Mouse (Mus musculus) right cerebral cortex, adult 18-20 months (tissue): ENCODE data around the gene Gpalpp1.
A peak's percentile ranks its signal among the peaks of the same experiment; 100 is the strongest.

Source experiments
- DNase-seq: peaks from one replicate; pipeline ENCODE4 v3.0.0; 2022; ENCODE audit warnings: mixed read lengths

Gene Gpalpp1

GRCm38 (mm10) chr14:76097815-76098214 lies 12.7 kb downstream of the Gpalpp1 start:
- no peak for DNase-seq

- no peak for DNase-seq
These were observed 13.3 kb downstream of the Gpalpp1 start for GRCm38 (mm10) chr14:76097244-76097643.

DNA sequence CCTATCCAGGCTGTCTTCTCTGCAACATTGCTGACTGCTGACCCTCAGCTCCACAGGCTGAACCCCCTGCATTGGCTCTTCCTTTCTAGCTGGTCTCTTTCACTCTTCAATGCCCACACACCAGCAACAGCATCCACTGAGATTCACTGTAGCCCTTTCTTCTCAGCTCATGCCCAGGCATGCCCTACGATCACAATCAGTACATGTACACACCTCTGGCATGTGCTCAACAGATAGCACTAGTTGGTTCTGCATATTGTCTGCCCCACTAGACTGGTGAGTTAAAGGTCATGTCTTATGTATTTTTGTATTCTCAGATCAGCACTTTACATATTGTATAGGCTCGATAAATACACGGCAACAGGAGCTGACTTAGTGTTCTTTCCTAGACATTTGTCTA lies 26.4 kb downstream of the Gpalpp1 start:
- no peak for DNase-seq

- DNase-seq: no peak
These were observed 28.4 kb downstream of the Gpalpp1 start for GRCm38 (mm10) chr14:76082086-76082636.

GRCm38 (mm10) chr14:76081451-76081850 lies 29.1 kb downstream of the Gpalpp1 start:
- no peak for DNase-seq

- peak; percentile 63 for DNase-seq
These were observed 33.5 kb downstream of the Gpalpp1 start for GRCm38 (mm10) chr14:76077088-76077491.

DNA sequence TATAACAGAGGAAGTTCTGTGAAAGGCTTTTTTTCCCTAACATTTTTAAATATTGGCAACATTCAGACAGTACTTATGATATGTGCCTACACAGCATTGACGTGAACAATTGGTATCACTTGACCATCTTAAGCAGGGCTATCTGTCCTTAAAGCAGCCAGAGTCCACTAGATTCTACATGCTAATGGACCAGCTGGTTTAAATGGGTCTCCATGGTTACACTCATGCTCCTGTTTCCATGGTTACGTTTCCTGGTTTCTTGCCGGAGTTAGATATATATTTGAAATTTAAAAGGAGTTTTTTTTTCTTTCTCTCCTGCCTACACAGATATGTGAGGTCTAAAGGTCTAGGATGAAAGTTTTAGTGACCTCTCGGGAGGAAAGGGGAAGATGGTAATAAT lies 34.0 kb downstream of the Gpalpp1 start:
- DNase-seq: peak; percentile 15

GRCm38 (mm10) chr14:76075721-76076120 lies 34.8 kb downstream of the Gpalpp1 start:
- DNase-seq: no peak

DNA sequence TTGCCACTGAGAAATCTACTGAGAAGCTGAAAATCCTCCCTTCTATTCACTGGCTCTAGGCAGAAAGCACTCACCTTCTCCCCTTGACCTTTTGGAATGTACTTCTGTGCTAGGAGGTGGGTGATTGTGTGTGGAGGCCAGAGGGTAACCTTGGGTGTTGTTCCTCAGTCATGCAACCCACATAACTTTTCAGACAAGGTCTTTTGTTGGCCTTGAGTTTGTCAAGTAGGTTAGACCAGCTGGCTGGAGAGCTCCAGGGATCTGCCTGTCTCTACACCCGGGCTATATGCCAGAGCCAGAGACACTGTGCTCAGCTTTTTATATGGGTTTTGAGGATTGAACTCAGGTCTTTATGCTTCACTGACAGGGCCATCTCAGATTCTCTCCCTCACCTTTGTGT lies 36.4 kb downstream of the Gpalpp1 start:
- DNase-seq: no peak

GRCm38 (mm10) chr14:76072626-76073025 lies 37.9 kb downstream of the Gpalpp1 start:
- DNase-seq: no peak

DNA sequence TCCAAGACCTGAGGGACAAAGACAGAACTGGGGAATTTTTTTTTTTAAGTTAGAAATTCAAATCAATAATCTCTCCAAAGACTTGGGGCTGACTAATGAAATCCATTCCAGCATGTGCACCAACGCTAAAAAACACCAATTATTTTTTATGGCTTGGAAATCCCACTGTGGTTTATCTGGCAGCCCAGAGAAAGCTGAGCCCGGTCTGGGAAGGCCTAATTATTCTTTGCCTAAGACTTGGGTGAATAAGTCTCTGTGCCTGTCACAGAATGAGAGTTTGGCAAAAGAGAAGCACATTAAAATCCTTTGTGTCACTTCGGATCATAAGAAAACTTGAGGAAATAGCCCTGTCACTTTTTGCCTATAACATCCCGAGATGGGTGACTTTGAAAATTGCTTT lies 41.3 kb downstream of the Gpalpp1 start:
- no peak for DNase-seq

GRCm38 (mm10) chr14:76068296-76068695 lies 42.3 kb downstream of the Gpalpp1 start:
- no peak for DNase-seq

- no peak for DNase-seq
These were observed 43.3 kb downstream of the Gpalpp1 start for GRCm38 (mm10) chr14:76067237-76067636.

GRCm38 (mm10) chr14:76059441-76059840 lies 51.1 kb downstream of the Gpalpp1 start:
- no peak for DNase-seq

GRCm38 (mm10) chr14:76053726-76054125 lies 56.8 kb downstream of the Gpalpp1 start:
- no peak for DNase-seq

DNA sequence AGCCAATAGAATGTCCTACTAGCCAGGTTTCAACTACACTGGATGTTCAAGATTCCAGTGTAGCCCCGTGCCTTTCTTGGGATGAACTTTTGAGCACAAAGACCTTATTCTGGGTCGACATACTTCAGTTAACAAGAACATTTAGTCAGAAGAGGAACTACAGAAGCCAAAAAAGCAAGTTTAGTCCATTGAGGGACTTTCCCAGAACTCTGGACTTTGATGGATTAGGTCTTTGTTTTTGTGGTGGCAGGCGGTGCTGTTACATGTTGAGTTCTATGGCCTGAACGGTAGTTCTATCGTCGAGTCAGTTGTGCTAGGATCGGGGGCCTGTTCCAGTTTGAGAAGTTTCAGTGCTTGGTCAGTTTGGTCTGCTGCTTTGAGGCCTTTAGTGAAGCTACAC lies 58.6 kb downstream of the Gpalpp1 start:
- DNase-seq: no peak

- no peak for DNase-seq
These were observed 64.8 kb downstream of the Gpalpp1 start for GRCm38 (mm10) chr14:76045767-76046166.

GRCm38 (mm10) chr14:76044164-76044557 lies 66.4 kb downstream of the Gpalpp1 start:
- DNase-seq: no peak

DNA sequence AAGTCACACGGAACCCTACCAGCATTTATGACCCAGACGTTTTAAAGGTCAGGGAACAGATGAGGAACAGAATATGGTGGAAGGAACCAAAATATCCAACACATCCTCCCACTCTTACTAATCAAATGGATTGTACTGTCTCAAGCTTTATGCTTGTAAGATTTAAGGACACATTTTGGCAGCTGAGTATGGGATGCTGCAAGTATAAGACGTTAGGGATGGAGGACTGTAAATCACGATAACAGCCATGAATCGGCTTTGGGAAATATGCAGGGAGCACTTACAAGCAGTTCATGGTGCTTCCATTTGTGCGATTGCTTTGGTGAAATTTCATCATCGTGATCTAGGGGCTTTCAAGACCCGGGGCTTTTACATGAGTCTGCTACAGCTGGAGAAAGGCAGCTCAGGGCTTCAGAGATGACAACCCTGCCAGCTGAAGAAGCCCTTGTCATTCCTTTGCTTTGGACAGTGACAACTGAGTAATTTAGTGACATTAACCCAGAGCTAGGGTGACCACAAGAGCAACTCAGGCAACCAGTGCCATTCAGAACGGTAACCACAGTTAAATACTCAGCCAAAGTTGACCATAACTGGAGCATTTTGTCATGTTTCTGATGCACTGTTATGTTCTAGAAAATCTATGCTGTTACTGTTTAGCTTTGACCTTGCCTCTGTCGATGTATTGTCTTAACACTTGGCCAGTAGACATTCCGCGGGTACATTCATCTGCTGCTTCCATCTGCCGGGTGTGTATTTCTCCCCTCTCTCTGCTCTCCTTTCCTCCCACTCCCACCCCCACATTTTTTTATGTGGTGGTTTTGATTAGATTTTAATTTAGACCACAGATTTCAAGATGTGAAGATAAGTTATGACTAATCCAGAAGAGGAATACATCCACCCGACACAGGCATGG lies 67.1 kb downstream of the Gpalpp1 start:
- DNase-seq: peak; percentile 18
